Mouse (Mus musculus) C2C12 (cell line): ENCODE results near the gene Hnrnpa2b1.
A peak's percentile ranks its signal among the peaks of the same experiment; 100 is the strongest.

ENCODE experiments used
- CEBPB ChIP-seq: IDR thresholded peaks from one replicate; pipeline ENCODE4 v1.6.1; 2011; ENCODE audit warnings: low read depth, mild to moderate bottlenecking, control low read depth, moderate library complexity
- CTCF ChIP-seq: IDR thresholded peaks from one replicate; pipeline ENCODE4 v1.5.1; 2011; ENCODE audit not compliant: control insufficient read depth, insufficient read depth, insufficient read length
- FOSL1 ChIP-seq: IDR thresholded peaks from one replicate; pipeline ENCODE4 v1.8.0; 2011; ENCODE audit warnings: mild to moderate bottlenecking, low read length; ENCODE audit not compliant: poor library complexity, insufficient read depth, severe bottlenecking
- MAX ChIP-seq: IDR thresholded peaks from one replicate; pipeline ENCODE4 v1.6.1; 2011; ENCODE audit warnings: mild to moderate bottlenecking, control low read depth
- MYOD1 ChIP-seq: IDR thresholded peaks from one replicate; pipeline ENCODE4 v1.6.1; 2011; ENCODE audit warnings: low read depth; ENCODE audit not compliant: control insufficient read depth, insufficient read length
- MYOG ChIP-seq: IDR thresholded peaks from one replicate; pipeline ENCODE4 v1.6.1; 2011; ENCODE audit not compliant: control insufficient read depth, insufficient read length; ENCODE audit errors: extremely low read depth
- USF1 ChIP-seq: IDR thresholded peaks from one replicate; pipeline ENCODE4 v1.6.1; 2011; ENCODE audit warnings: low read depth, mild to moderate bottlenecking, control low read depth, moderate library complexity

DNA sequence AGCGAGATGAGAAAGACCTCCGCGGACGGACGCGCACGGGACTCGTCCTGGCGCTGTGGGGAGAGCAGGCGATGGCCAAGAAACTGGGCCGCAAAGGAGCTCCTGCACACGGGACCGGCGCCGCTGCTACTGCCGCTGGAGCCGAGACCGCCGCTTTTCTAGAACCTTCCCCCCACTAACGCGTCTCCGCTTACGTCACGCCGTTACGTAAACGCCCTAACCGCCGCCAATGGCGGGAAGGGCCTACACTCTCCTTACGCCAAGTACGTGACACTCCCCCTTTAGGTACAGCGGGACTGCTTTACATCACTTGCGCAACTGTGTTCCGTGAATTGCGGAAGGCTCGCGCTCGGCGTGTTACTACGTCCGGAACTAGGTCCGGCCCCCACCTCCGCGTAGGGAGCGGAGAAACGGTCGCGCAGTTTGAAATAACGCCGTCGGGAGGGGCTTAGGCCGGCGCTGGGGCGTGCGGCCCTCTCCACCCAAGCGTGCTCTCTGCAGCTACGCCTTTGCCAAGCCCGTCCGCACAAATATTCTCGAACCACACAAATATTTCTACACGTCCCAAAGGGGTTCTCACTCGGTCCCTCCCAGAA lies at the start of gene Hnrnpa2b1:
- TF ChIP-seq MAX = no peak
- TF ChIP-seq CTCF = no peak
- TF ChIP-seq MYOG = no peak
- no peak for TF ChIP-seq USF1
- TF ChIP-seq CEBPB = peak; percentile 74
- TF ChIP-seq MYOD1 = no peak
- TF ChIP-seq FOSL1 = no peak
